Mouse (Mus musculus) testis, postnatal 10 days (tissue): Measurements from ENCODE around the gene Psg16.

Experiments used
- DNase-seq: peaks from one replicate; pipeline ENCODE4 v3.0.0; 2021; ENCODE audit warnings: low spot score

Psg16 gene

GRCm38 (mm10) chr7:17073904-17074615 lies at the start of gene Psg16:
Psg16 (plus strand) TSS chr7:17074040.
- DNase-seq = peak; percentile 74

- DNase-seq = no peak
Measured at GRCm38 (mm10) chr7:17024141-17024540, 49.7 kb upstream of the Psg16 start.

GRCm38 (mm10) chr7:17024814-17025504 lies 48.9 kb upstream of the Psg16 start:
- DNase-seq = no peak

- DNase-seq = no peak
Measured at GRCm38 (mm10) chr7:17025505-17025894, 48.3 kb upstream of the Psg16 start.

- DNase-seq = no peak
Measured at GRCm38 (mm10) chr7:17025896-17026622, 47.8 kb upstream of the Psg16 start.

GRCm38 (mm10) chr7:17026710-17027587 lies 46.9 kb upstream of the Psg16 start:
- DNase-seq = no peak

GRCm38 (mm10) chr7:17027588-17028343 lies 46.1 kb upstream of the Psg16 start, which contains the start of gene Ppp5c:
Ppp5c (minus strand) TSS chr7:17027924.
- DNase-seq = peak; percentile 93

- DNase-seq = no peak
Measured at GRCm38 (mm10) chr7:17028923-17029322, 44.9 kb upstream of the Psg16 start.

GRCm38 (mm10) chr7:17030239-17030638 lies 43.6 kb upstream of the Psg16 start:
- DNase-seq = no peak

- no peak for DNase-seq
Measured at GRCm38 (mm10) chr7:17038018-17038695, 35.7 kb upstream of the Psg16 start.

GRCm38 (mm10) chr7:17039373-17039772 lies 34.5 kb upstream of the Psg16 start:
- no peak for DNase-seq

- peak; percentile 33 for DNase-seq
Measured at GRCm38 (mm10) chr7:17045743-17046142, 28.1 kb upstream of the Psg16 start.

GRCm38 (mm10) chr7:17047041-17047682 lies 26.7 kb upstream of the Psg16 start:
- peak; percentile 29 for DNase-seq

- peak; percentile 39 for DNase-seq
Measured at GRCm38 (mm10) chr7:17048431-17049190, 25.2 kb upstream of the Psg16 start.

- peak; percentile 40 for DNase-seq
Measured at GRCm38 (mm10) chr7:17050491-17050890, 23.3 kb upstream of the Psg16 start.

GRCm38 (mm10) chr7:17050933-17051594 lies 22.8 kb upstream of the Psg16 start:
- peak; percentile 86 for DNase-seq

GRCm38 (mm10) chr7:17054325-17054989 lies 19.4 kb upstream of the Psg16 start:
- DNase-seq = no peak
